Mouse (Mus musculus): Measurements from ENCODE around the gene Syngr2. TPM values are rescaled to one million over a fixed set of nuclear protein-coding genes. Genes with fewer than 3 reads are reported as not detected.
"Not testable (repeated sequence)": the region's sequence is repeated elsewhere in the genome, so short reads cannot be mapped to it uniquely, and the experiment has no call there.

Syngr2 gene
- polyA plus RNA-seq, 1 experiment from 2014 or later: 15.8 TPM

GRCm38 (mm10) chr11:117798160-117798541, 11.3 kb upstream of the Syngr2 start:
- H3K4me2 ChIP-seq: no peak overlapping the region
- H3K9me3 ChIP-seq: no peaks in the 10 kb centered on the region
- no peak overlapping the region for H3K4me3 ChIP-seq
- H3K27me3 ChIP-seq (replicated peaks): no peaks in the 10 kb centered on the region
- H3K36me3 ChIP-seq (replicated peaks): no peaks in the 10 kb centered on the region
- H3K27ac ChIP-seq: no peak overlapping the region
- no peak overlapping the region for H3K9ac ChIP-seq
- no peak for ATAC-seq (replicated peaks)
- WGBS: 45% methylated on average over 2 of the region's 2 CpGs
- no peaks in the 10 kb centered on the region for H3K4me1 ChIP-seq

GRCm38 (mm10) chr11:117799174-117799573, 10.3 kb upstream of the Syngr2 start:
- no peak overlapping the region for H3K4me2 ChIP-seq
- no peak overlapping the region for H3K4me3 ChIP-seq
- H3K27ac ChIP-seq: no peak overlapping the region
- H3K27me3 ChIP-seq (replicated peaks): no peaks in the 10 kb centered on the region
- ATAC-seq (replicated peaks): no peak
- WGBS: 71% methylated on average over 5 of the region's 5 CpGs
- no peaks in the 10 kb centered on the region for H3K4me1 ChIP-seq
- no peaks in the 10 kb centered on the region for H3K9me3 ChIP-seq
- no peak overlapping the region for H3K9ac ChIP-seq
- H3K36me3 ChIP-seq (replicated peaks): no peaks in the 10 kb centered on the region

- Histone ChIP-seq H3K4me2 (no peak overlapping the region), H3K36me3 (replicated peaks) (no peaks in the 10 kb centered on the region), H3K4me1 (no peaks in the 10 kb centered on the region), H3K27ac (no peak overlapping the region), H3K4me3 (no peak overlapping the region), H3K27me3 (replicated peaks) (no peaks in the 10 kb centered on the region), H3K9me3 (no peaks in the 10 kb centered on the region), H3K9ac (no peak overlapping the region)
- 88% methylated on average over 7 of the region's 7 CpGs for WGBS
- ATAC-seq (replicated peaks): no peak
Measured at GRCm38 (mm10) chr11:117800038-117800437, 9.4 kb upstream of the Syngr2 start.

GRCm38 (mm10) chr11:117801650-117802049, 7.8 kb upstream of the Syngr2 start:
- no peak overlapping the region for H3K4me2 ChIP-seq
- no peaks in the 10 kb centered on the region for H3K4me1 ChIP-seq
- H3K27ac ChIP-seq: no peak overlapping the region
- 82% methylated on average over 7 of the region's 7 CpGs for WGBS
- ATAC-seq (replicated peaks): no peak
- no peak overlapping the region for H3K4me3 ChIP-seq
- H3K9me3 ChIP-seq: no peaks in the 10 kb centered on the region
- H3K27me3 ChIP-seq (replicated peaks): no peaks in the 10 kb centered on the region
- H3K36me3 ChIP-seq (replicated peaks): no peaks in the 10 kb centered on the region
- no peak overlapping the region for H3K9ac ChIP-seq

- 92% methylated on average over 3 of the region's 3 CpGs for WGBS
- no peaks in the 10 kb centered on the region for H3K4me1 ChIP-seq
- H3K27ac ChIP-seq: no peak overlapping the region
- no peaks in the 10 kb centered on the region for H3K27me3 ChIP-seq (replicated peaks)
- H3K36me3 ChIP-seq (replicated peaks): no peaks in the 10 kb centered on the region
- H3K9ac ChIP-seq: no peak overlapping the region
- no peak overlapping the region for H3K4me3 ChIP-seq
- no peak for ATAC-seq (replicated peaks)
- no peak overlapping the region for H3K4me2 ChIP-seq
- no peaks in the 10 kb centered on the region for H3K9me3 ChIP-seq
Measured at GRCm38 (mm10) chr11:117803166-117803688, 6.2 kb upstream of the Syngr2 start.

GRCm38 (mm10) chr11:117806781-117807180, 2.7 kb upstream of the Syngr2 start:
- Histone ChIP-seq H3K9me3 (no peaks in the 10 kb centered on the region), H3K27ac (no peak overlapping the region), H3K36me3 (replicated peaks) (no peaks in the 10 kb centered on the region), H3K9ac (no peak overlapping the region), H3K27me3 (replicated peaks) (peaks cover 21% of the 10 kb centered on the region), H3K4me3 (no peak overlapping the region), H3K4me2 (no peak overlapping the region), H3K4me1 (peaks cover 20% of the 10 kb centered on the region)
- WGBS: 94% methylated on average over 6 of the region's 6 CpGs
- ATAC-seq (replicated peaks): no peak

GRCm38 (mm10) chr11:117810401-117811046, 1.1 kb downstream of the Syngr2 start:
- 2% methylated on average over 21 of the region's 21 CpGs for WGBS

GRCm38 (mm10) chr11:117813867-117814266, 4.4 kb downstream of the Syngr2 start:
- no peak for ATAC-seq (replicated peaks)
- 90% methylated on average over 5 of the region's 5 CpGs for WGBS
- H3K27ac ChIP-seq: no peak overlapping the region

More at GRCm38 (mm10) chr11:117810401-117811046, 1.1 kb downstream of the Syngr2 start:
- H3K27me3 ChIP-seq (replicated peaks): peaks cover 21% of the 10 kb centered on the region
- H3K4me2 ChIP-seq: peak overlapping the region; percentile 96
- peak overlapping the region; percentile 54 for H3K4me3 ChIP-seq
- H3K9ac ChIP-seq: peak overlapping the region; percentile 50; the same call in 1 of the 2 replicates
- H3K27ac ChIP-seq: no peak overlapping the region
- ATAC-seq (replicated peaks): peak; percentile 78; the same call in 1 of the 2 replicates
- no peaks in the 10 kb centered on the region for H3K9me3 ChIP-seq
- no peaks in the 10 kb centered on the region for H3K36me3 ChIP-seq (replicated peaks)
- H3K4me1 ChIP-seq: peaks cover 20% of the 10 kb centered on the region

GRCm38 (mm10) chr11:117814704-117815366, 5.4 kb downstream of the Syngr2 start:
- no peak overlapping the region for H3K9ac ChIP-seq
- no peaks in the 10 kb centered on the region for H3K36me3 ChIP-seq (replicated peaks)
- no peak overlapping the region for H3K4me2 ChIP-seq
- WGBS: 95% methylated on average over 6 of the region's 6 CpGs
- H3K4me1 ChIP-seq: peaks cover 16% of the 10 kb centered on the region
- no peak overlapping the region for H3K4me3 ChIP-seq
- no peak for ATAC-seq (replicated peaks)
- no peak overlapping the region for H3K27ac ChIP-seq
- H3K9me3 ChIP-seq: no peaks in the 10 kb centered on the region
- peaks cover 11% of the 10 kb centered on the region for H3K27me3 ChIP-seq (replicated peaks)

More at GRCm38 (mm10) chr11:117813867-117814266, 4.4 kb downstream of the Syngr2 start:
- Histone ChIP-seq H3K9me3 (no peaks in the 10 kb centered on the region), H3K36me3 (replicated peaks) (no peaks in the 10 kb centered on the region), H3K27me3 (replicated peaks) (peaks cover 21% of the 10 kb centered on the region), H3K4me3 (no peak overlapping the region), H3K9ac (no peak overlapping the region), H3K4me2 (no peak overlapping the region), H3K4me1 (peaks cover 20% of the 10 kb centered on the region)

GRCm38 (mm10) chr11:117815850-117816249, 6.4 kb downstream of the Syngr2 start:
- H3K27me3 ChIP-seq (replicated peaks); H3K4me3 ChIP-seq; H3K9me3 ChIP-seq; H3K4me2 ChIP-seq; ATAC-seq (replicated peaks); H3K36me3 ChIP-seq (replicated peaks); H3K27ac ChIP-seq; H3K4me1 ChIP-seq; H3K9ac ChIP-seq: not testable (repeated sequence)
- 83% methylated on average over 9 of the region's 9 CpGs for WGBS

- H3K4me1 ChIP-seq: peaks cover 5% of the 10 kb centered on the region; the same call in 1 of the 2 replicates
- no peak overlapping the region for H3K4me2 ChIP-seq
- ATAC-seq (replicated peaks): no peak
- no peaks in the 10 kb centered on the region for H3K27me3 ChIP-seq (replicated peaks)
- H3K9ac ChIP-seq: no peak overlapping the region
- no peak overlapping the region for H3K4me3 ChIP-seq
- H3K27ac ChIP-seq: no peak overlapping the region
- H3K36me3 ChIP-seq (replicated peaks): no peaks in the 10 kb centered on the region
- 89% methylated on average over 12 of the region's 13 CpGs for WGBS
- H3K9me3 ChIP-seq: no peaks in the 10 kb centered on the region
Measured at GRCm38 (mm10) chr11:117816389-117816996, 7.0 kb downstream of the Syngr2 start.

GRCm38 (mm10) chr11:117819095-117819494, 9.6 kb downstream of the Syngr2 start:
- H3K4me1 ChIP-seq: peaks cover 7% of the 10 kb centered on the region

More at GRCm38 (mm10) chr11:117819095-117819494, 9.6 kb downstream of the Syngr2 start:
- H3K9ac ChIP-seq: peak overlapping the region; percentile 7; the same call in 1 of the 2 replicates
- no peak overlapping the region for H3K4me3 ChIP-seq
- no peak for ATAC-seq (replicated peaks)
- WGBS: 54% methylated on average over 8 of the region's 8 CpGs
- no peak overlapping the region for H3K4me2 ChIP-seq
- no peaks in the 10 kb centered on the region for H3K36me3 ChIP-seq (replicated peaks)
- H3K27me3 ChIP-seq (replicated peaks): no peaks in the 10 kb centered on the region
- no peak overlapping the region for H3K27ac ChIP-seq
- H3K9me3 ChIP-seq: no peaks in the 10 kb centered on the region

All from midbrain, embryonic 15.5 days (tissue).